Mouse (Mus musculus): ENCODE results near the gene Gm3739.
"Not testable (repeated sequence)": the region's sequence is repeated elsewhere in the genome, so short reads cannot be mapped to it uniquely, and the experiment has no call there.

Gene Gm3739

GRCm38 (mm10) chr14:7314661-7315060, at the start of gene Gm3739:
Gene Gm3739 (minus strand): TSS chr14:7315049.
- not testable (repeated sequence) for DNase-seq

DNA sequence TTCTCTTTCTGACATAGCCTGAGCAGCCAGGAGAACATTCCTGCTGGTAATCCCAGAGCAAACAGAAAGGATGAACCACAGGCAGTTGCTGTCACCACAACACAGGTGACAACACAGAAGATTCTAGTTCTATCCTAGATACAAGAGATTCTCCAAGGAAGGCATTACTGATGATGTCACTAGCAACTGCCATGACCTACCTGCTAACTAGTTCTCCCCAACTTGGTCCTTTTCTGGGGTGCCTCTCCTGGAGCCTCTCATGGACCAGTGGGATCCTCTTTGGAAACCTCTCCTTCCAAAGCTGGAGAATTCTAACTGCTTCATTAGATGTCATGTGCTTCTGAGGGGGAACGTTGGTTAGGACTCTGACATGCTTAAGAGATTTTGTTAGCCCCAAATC, 17.4 kb upstream of the Gm3739 start, which contains the start of gene Gm5797:
TSS of gene Gm5797 (minus strand) at position 101 of the 400 bp plus-strand sequence.
- not testable (repeated sequence) for DNase-seq

DNA sequence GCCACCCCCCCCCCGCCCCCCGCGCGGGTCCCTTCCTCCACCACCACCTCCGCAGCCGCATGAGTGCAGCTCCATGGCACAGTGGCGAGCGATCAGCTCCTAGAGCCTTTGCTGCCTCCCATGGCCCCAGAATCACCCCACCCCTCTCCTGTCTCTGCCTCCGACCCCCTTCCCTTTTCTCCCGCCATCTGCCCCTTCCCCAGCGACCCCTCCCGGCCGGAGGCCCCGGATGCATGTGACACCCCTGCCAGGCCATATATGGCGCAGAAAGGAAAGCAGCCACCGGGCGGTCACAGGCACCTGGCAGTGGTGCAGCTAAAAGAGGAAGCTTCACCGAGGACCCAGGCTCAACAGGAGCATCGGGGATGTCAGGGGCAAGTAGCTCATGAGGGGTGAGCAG, 244 bp upstream of the Gm3739 start:
- DNase-seq, result peak in 1 of 2 experiments; percentile 1

DNA sequence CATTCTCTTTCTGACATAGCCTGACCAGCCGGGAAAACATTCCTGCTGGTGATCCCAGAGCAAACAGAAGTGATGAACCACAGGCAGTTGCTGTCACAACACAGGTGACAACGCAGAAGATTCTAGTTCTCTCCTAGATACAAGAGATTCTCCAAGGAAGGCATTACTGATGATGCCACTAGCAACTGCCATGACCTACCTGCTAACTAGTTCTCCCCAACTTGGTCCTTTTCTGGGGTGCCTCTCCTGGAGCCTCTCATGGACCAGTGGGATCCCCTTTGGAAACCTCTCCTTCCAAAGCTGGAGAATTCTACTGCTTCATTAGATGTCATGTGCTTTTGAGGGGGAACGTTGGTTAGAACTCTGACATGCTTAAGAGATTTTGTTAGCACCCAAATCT, 50.2 kb downstream of the Gm3739 start, which contains the start of gene Gm3727:
TSS of gene Gm3727 (minus strand) at position 101 of the 400 bp plus-strand sequence.
- not testable (repeated sequence) for DNase-seq

All from cerebellum, adult 18-20 months (tissue).